Mouse (Mus musculus) CH12F3 (cell line): ENCODE data around the gene Guca2b.

Experiments
- in situ Hi-C: fragments of 300-500 bp; cut with MboI; formaldehyde crosslinking; loops from 2 replicates; pipeline ENCODE4 v1.14.3; 2020; ENCODE audit warnings: low sequenced_read_pairs

The Guca2b gene

DNA sequence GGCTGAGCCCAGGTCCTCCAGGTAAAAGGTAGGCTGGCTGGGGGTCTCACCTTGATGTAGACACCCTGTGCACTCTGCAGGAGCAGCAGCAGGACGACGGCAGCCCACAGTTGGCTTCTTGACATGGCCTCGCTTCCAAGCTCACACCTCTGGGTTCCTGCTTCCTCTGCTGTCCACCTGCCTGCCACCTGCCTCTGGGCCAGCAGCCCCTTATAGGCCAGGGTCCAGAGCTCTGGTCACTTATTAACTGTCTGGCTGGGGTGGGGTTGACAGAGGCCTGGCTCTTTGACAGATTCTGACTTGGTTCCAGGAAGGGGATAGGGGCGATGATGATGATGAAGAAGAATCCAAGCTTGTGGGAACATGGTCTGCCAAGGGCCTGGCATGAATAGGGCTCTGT, at the start of gene Guca2b:
Guca2b (minus strand) TSS at position 224 of the 400 bp plus-strand sequence.
- in situ Hi-C loops: no loop called here

DNA sequence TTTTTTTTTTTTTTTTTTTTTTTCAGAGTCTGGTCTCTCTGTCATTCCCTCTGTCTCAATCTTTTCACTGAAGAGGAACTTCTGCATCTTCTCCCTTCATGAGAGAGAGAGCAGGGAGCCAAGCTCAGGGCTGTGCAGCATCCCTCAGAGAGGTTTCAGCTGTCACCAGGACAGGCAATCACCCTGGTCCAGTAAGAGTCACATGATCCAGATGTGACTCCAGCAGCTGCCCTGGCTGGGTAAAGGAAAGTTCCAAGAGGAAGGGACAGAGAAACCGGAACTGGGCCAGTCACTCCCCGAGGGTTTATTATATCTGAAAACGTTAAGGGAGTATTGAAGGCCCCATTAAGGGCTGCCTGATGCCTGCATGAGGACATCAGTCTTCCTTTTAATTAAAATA, 49.0 kb upstream of the Guca2b start:
- in situ Hi-C loops: no loop called here

DNA sequence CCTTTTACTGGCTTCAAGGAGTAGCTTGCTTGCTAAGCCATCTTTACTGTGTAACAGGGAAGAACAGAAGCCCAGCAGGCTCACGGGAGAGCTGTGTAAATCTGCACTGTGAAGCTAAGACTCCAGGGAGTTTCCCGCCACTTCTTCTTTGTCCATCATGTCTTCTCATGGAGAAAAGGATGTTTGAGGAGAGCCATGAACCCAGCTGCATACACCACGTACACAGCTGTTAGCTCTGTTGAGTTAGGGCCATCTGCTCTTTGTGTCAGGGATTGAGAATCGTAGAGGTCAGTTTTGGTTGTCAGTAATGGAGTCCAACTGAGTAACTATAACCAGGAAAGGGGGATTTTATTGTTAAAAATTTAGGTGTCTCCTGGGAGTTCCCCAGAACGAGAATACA, 48.6 kb upstream of the Guca2b start:
- in situ Hi-C loops: no loop called here

DNA sequence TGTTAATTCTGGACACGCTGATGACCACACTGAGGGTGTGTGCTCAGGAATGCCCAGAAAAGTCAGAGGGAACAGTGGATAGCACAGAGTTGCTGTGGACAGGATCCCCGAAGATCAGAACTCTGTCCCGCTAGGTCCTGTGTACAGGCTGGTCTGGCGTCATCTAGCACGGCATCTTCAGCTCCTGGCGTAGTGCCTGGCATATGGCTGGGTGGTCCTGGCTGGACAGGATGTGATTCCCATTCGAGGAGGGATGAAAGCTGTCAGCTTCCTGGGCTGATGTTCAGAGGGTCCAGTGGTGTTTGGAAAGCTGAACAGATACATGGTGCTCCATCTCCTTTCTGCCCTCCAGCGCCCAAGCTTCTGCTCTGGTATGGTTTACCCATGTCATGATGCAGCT, 45.2 kb upstream of the Guca2b start:
- in situ Hi-C loops: no loop called here

DNA sequence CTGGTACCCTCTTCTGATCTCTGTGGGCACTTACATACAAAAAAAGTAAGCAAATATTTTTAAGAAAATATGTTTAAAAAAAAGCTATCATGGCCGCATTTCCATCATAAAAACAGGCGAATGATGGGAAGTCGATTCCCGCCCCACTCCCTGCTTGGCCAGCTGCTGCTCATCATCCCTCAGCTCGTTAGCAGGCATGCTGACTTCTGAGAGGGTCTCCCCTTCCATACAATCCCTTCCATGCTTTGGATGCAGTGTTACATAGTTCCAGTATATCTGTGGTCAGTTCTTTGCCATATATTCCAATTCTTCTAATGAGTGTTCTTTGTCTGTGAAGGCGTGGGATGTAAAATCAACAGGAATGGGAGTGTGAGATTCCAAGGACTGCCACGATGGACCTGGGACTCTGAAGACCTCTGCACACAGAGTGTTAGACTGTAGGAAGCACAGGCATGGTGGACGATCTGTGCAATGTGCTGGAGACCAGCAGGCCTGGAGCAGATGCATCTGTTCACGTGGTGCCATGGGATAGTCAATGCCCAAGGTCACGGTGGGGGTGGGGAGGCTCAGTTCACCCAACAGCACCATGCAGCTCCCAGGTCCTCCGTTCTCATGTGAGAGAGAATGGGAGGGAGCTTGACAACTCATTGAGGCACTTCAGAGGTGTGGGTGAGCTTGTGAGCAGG, 42.7 kb upstream of the Guca2b start:
- in situ Hi-C loops: no loop called here

DNA sequence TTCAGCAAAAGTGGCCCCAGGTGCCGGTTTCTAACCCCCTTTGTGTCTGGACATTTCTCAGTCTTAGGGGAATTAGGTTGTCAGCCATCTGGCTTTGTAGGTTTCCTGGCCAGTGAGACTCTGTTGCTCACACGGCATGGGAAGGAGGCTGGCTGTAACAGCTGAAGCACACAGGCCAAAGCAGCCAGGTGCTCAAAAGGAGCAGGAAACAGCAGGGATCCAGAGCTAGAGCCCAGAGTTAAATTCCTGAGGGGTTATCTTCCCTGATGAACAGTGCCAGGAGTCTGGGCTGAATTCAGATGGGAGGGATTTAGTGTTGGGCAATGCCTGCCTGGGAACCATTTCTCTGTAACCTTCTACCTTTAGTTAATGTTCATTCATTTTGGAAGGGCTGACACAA, 39.6 kb upstream of the Guca2b start:
- in situ Hi-C loops: no loop called here

DNA sequence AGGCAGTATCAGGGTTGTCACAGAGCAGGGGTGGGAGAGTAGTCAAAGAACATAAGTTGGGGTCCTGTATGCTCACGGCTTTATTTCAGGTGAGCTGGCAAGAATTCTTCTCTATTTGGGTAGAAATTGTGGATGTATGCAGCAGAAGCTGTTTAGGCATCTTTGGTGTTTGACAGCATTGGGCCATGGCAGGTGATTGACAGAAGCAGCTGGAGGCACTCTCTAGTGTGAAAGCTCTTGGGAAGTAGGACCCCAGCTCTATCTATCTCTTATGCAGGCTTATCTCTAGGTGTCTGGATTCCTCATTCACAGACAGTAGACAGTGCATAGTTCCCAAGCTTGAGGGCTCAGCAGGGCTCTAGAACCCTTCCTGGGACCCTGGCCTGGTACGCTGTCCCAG, 27.0 kb upstream of the Guca2b start:
- in situ Hi-C loops: no loop called here

DNA sequence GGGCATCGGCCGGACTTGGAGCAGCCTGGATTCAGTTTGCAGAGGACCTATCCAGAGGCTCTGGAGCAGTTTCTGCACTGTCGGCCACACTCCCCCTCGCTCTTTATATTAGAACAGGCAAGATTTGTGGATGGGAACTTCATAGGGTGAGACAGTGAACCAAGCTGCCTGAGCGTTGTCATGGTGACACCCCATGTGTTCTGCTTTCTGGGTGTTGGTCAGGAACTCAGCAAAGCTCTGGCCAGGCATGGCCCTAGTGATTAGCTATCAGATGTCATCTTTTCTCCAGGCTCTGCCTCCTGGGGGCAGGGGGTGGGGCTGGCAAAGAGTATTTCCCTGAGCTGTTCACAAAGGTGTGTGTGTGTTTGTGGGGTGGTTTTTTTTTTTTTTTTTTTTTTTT, 23.8 kb upstream of the Guca2b start:
- in situ Hi-C loops: no loop called here

DNA sequence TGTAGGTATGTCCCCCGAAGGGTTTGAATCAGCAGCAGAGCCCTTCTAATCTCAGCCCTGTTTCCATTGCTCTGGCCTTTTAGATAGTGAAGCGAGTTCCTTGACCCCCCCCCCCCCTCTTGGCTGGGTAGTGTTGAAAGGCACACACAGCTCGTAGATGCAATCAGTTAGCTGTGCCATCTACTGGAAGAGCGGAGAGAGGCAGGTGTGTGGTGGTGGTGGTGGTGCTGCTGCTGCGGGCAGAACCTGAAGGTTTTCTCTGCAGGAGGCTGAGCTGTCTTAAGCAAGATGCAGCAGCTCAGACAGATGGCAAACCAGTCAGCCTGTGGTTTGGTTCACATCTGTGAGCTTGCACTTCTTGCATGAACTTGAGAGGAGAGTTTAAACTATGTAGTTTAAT, 13.9 kb upstream of the Guca2b start:
- in situ Hi-C loops: no loop called here

DNA sequence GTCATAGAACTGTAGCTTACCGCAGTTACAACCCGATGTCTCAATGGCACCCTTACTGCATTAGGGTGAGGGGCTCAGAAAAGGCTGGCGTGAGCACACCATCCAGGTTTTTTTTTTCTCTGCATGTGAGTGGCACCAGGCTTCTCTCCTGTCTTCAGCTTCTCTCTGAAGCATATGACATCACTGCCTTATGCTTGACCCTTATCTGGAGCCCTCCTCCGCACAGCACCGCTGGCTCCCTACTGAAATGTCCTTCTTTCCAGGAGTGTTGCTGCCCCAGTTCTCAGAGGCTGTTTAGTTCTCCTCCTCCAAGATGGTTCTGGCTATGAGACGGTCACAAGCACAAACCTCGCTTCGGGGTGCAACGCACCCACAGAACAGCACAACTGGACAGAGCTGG, 12.4 kb upstream of the Guca2b start:
- in situ Hi-C loops: no loop called here

DNA sequence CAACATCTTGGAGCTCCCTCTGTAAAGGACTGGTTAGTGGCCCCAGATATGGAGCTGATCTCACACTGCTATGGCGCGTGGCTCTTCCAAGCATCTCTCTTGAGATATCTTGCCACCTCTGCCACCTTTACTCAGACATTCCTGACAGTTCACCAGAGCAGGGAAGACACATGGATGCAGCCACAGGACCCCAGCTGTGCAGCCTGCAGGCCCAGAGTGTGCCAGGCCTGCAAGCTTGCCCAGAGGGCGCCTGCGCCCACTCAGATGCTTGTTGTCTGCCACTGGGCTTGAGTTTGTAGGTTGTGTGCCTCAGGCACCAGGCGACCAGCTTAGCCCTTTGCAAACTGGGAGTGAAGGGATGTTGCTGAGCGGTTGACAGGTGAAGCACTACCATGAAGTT, 12.0 kb upstream of the Guca2b start:
- in situ Hi-C loops: no loop called here

DNA sequence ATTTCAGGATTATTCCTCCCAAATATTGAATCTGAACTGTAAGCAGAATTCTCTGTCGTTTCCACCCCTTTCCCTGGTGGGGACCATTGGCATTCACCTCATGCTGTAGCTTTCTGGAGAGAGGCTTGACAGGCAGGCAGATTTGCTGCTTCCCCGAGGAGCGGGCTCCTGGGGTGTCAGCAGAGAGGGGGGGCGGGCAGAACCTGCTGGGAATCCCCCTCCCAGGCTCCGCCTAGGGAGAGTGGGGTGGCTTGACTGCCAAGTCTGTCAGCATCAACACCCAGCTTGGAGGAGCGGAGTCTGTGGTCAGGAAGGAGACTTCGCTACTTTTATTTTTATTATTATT, 11.4 kb upstream of the Guca2b start:
- in situ Hi-C loops: no loop called here

DNA sequence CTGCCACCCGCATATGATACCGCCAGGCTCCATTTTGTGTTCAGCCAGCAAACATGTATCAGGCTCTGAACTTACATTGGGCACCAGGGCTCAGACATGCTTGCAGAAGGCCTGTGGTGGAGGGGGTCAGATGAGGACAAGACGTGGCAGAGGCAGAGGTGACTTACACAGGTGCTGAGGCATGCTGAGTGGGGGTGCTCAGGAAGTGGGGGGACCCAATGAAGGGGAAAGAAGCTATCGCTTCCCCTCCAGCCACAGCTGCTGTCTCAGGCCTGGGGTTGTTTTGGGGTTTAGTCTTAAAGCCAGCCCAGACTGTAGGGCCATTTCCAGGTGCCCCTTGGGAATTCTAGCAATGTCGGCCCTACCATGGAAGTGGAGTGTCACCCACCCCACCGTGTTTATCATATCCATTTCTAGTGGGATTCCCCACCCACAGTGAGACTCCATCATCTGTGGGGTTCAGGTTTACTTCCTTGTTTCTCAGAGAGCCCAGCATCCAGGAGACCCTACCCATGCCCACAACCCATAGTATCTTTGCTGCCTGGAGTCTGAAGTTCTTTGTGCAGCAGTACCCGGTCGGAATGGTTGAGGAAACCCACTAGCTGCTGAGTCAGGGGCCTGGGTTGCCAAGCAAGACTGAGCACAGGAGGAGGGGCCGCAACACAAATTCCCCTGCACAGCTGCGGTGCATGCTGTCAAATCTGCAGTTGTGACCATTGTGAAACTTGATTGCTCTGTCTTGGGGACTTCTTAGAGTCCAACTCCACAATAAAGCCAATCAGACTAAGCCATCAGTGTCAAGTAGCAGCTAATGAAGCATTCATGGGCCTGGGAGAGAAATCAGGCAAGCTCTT, 10.8 kb upstream of the Guca2b start:
- in situ Hi-C loops: no loop called here

DNA sequence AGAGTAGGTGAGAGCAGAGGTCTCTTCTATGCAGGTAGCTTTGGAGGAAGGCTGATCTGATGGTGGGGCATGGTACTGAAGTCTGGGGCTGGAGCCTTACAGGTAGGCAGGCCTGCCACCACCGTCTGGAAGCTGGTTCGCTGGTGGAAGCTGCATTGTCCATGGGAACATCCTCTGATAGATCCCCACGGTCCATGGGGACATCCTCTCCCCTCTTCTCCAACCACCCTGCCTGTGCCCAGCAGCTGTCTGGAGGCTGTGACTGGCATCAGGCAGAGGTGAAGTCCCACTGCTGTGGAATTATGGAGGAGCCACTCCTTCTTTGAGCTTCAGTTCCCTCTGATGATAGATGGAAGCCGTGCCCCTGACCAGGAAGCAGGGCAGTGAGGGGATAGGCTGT, 9.8 kb upstream of the Guca2b start:
- in situ Hi-C loops: no loop called here

DNA sequence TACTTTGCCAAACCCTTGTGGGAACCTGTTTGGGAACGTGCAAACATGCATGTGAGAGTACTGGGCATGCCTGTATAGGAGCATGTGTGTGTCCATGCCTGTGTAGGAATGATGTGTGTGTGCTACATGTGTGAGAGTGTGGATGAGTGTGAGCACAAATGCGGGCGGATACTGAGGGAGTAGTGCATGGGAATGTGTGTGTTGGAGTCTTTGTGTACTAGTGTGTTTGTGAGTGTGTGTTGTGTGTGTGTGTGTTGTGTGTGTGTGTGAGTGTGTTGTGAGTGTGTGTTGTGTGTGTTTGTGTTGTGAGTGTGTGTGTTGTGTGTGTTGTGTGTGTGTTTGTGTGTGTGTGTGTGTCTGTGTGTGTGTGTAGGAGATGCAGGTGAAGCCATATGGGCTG, 9.4 kb upstream of the Guca2b start:
- in situ Hi-C loops: no loop called here

DNA sequence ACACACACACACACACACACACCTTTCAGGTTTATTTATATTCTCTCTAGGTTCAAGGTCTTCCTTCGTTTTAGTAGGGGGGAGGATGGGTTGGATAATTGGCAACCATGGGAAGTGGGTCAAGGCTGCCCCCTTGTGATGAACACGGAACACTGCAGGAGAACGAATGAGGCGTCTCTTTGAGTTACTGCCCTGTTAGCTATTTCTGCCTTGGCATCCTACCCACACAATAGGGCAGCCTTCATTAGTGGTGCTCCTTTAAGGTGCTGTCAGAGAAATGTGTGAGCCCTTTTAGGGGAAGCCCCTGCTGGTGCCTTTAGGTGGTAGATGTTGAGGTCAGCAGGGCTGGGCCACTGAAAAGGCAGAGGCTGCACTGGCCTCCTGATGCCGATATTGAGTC, 8.7 kb upstream of the Guca2b start:
- in situ Hi-C loops: no loop called here

DNA sequence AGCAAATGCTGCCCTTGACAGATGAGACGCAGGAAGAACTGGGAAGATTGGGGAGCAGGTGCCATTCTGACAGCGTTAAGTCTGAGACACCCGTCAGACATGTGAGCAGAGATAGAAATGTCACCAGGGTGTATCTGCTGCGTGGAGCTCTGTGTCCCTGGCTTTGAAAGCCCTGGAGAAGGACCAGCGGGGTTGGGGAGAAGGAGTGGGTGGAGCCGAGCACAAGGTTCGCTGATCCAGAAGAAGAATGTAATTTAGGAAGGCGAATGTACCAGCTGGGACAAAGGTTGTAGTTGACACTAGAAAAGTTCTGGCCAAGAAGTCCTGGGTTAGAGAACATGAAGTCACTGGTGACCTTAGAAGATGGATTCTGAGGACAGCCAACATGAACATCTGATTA, 7.4 kb upstream of the Guca2b start:
- in situ Hi-C loops: no loop called here

DNA sequence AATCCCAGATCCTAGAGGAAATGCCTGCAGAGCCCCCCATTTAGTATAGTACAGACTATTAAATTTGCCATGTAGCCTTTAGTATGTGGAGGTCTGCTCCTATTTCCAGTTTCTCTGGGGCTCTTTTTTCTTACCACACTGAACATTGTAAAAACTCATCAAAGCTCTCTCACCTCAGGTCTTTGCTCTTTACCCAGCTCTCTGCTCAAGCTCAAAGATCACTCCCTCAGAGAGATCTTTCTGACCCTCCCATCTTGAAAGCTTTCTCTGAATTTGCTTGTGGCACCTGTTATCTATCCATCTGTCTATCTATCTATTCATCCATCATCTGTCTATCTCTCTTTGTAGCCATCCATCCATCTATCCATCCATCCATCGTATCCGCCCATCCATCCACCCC, 6.4 kb upstream of the Guca2b start:
- in situ Hi-C loops: no loop called here

DNA sequence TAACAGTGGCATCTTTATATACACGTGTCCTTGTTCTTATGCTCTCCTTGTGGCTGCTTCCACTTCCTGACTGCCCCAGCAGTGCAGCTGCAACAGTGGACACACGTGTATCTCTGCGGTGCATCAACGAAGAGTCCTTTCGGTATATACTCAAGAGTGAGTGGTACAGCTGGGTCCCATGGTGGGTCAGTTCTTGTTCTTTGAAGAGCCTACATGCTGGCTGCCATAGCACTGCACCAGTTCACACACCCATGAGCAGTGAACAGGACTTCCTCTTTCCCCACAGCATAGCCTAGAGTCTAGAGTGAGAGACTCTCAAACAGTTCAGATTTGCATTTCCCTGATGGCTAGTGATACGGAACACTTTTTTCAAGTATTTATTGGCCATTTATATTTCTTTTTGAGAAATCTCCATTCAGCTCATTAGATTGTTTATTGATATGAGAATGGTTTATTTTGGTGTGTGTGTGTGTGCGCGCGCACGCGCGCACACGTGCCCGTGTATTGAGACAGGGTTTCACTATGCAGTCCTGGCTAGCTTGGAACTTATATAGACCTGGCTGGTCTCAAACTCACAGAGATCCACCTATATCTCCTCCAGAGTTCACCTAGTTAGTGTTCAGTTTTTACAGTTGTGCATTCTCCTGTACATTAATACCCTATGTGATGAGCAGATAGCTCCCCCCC, 4.8 kb upstream of the Guca2b start:
- in situ Hi-C loops: no loop called here

DNA sequence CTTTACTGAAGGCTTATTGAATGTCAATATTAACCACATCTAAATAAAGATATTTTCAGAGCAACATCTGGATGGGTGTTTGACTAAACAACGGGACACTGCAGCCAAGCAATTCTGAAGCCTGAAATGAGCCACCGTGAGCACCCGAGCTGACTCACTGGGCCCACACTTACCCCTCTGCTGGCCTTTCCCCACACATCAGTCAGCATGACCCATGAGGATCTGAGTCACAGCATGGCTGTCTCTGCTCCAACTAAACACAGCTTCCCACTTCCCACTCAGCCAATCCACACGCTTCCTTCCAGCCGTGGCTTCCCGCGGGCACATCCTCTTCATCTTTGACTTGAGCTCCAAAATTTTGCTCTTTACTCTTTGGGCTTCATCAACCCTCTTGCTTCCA, 4.2 kb upstream of the Guca2b start:
- in situ Hi-C loops: no loop called here

DNA sequence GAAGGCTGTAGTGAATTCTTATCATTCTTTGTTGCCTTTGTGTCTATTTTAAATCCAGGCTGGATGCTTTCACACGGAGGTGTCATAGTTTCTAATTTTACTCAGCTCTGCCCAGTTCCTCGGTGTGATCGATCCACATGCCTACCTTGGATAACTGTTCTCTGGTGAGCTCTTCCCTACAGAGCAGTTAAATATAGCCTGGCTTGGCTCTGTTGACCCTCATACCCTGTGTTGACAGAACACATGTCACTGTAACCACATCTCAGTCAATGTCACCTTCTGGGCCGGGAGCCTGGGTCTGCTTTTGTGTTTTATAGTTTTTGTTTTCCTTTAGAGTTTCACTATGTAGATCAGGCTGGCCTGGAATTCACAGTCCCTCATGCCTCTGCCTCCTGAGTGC, 3.4 kb upstream of the Guca2b start:
- in situ Hi-C loops: no loop called here

DNA sequence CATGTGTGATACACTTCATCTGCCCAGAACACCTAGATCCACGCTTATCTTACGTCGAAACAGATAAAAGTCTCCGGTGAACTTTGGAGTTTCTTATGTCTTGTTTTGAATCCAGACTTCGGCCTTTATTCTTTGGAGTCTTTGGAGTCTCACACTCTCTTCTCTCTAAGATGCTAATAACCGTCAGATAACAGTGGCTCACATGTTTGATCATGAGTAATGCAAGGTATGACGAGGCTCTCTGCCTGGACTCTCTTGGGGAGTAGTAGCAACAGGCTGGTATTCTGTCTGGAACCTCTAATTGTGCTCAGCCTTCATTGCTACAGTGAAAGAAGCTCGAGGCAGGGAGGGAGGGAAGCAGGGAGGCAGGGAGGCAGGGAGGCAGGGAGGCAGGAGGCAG, 1.3 kb upstream of the Guca2b start:
- in situ Hi-C loops: no loop called here
